Mouse (Mus musculus) embryonic fibroblast, embryonic 13.5 days (primary cell): ENCODE results near the gene 1700086D15Rik.

ENCODE experiments used
- CTCF ChIP-seq: IDR thresholded peaks from 2 replicates; pipeline ENCODE4 v1.5.1; 2011; ENCODE audit warnings: mild to moderate bottlenecking, control low read depth, low read length, moderate library complexity, borderline replicate concordance; ENCODE audit not compliant: insufficient read depth
- POLR2A ChIP-seq: IDR thresholded peaks from 2 replicates; pipeline ENCODE4 v1.6.1; 2011; ENCODE audit warnings: low read depth, mild to moderate bottlenecking, control low read depth, low read length, moderate library complexity

DNA sequence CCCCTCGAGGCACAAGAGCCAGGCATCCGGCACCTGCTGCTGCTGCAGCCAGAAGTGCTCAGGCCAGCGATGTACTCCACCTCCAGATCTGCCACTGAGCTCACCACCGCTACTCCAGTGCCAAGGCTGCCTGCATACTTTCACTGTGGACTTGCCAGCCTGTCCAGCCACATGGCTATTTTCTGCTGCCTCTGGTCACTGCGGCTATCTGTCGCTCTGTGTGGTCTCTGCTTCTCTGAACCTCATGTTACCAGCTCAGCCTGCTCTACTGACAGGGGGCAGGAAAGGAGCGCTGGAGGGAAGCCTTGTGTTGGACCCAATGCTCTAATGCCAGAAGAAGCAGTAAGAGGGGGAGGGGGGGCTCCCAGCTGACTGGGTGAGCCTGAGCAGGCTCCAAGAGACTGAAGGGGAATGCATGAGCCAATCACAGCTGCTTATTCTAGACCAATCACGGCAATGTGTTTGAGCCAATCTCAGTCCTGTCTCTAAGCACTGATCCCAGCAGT is 34.7 kb downstream of the 1700086D15Rik start:
- TF ChIP-seq POLR2A (no peak), CTCF (no peak)
